Mouse (Mus musculus) embryonic facial prominence, embryonic 14.5 days (tissue): ENCODE data around the gene Cdc42ep3. TPM values are rescaled to one million over a fixed set of nuclear protein-coding genes. Genes with fewer than 3 reads are reported as not detected.

Source experiments
- ATAC-seq: fragments of 200-750 bp; cut with Nextera tagmentation; 2 replicates; pipeline ENCODE4 v1.8.0; 2017; ENCODE audit warnings: low read depth, moderate number of reproducible peaks, moderate TSS enrichment
- DNase-seq: peaks from one replicate; pipeline ENCODE4 v3.0.0-alpha.2; 2015; ENCODE audit warnings: low spot score
- H3K27ac ChIP-seq: fragments of 300-500 bp; sonication (generic); replicated peaks from 2 replicates; pipeline ENCODE4 v1.5.1; 2014; ENCODE audit warnings: low read depth, mild to moderate bottlenecking, low read length, moderate library complexity
- H3K27me3 ChIP-seq: fragments of 300-500 bp; sonication (generic); replicated peaks from 2 replicates; pipeline ENCODE4 v1.6.1; 2014; ENCODE audit warnings: low read length; ENCODE audit not compliant: control insufficient read depth, insufficient read depth
- H3K36me3 ChIP-seq: fragments of 300-500 bp; sonication (generic); 2 replicates; pipeline ENCODE4 v1.6.1; 2014; ENCODE audit warnings: low read length, mixed read lengths; ENCODE audit not compliant: control insufficient read depth, insufficient read depth
- H3K4me1 ChIP-seq: fragments of 300-500 bp; sonication (generic); 2 replicates; pipeline ENCODE4 v1.6.1; 2014; ENCODE audit warnings: antibody characterized with exemption, low read length; ENCODE audit not compliant: control insufficient read depth, insufficient read depth
- H3K4me2 ChIP-seq: fragments of 300-500 bp; sonication (generic); 2 replicates; pipeline ENCODE4 v1.6.1; 2014; ENCODE audit warnings: low read depth, mild to moderate bottlenecking, low read length, moderate library complexity, mixed read lengths
- H3K4me3 ChIP-seq: fragments of 300-500 bp; sonication (generic); 2 replicates; pipeline ENCODE4 v1.5.1; 2014; ENCODE audit warnings: low read depth, mild to moderate bottlenecking, low read length
- H3K9ac ChIP-seq: fragments of 300-500 bp; sonication (generic); 2 replicates; pipeline ENCODE4 v1.6.1; 2014; ENCODE audit warnings: low read depth, mild to moderate bottlenecking, low read length, moderate library complexity, mixed read lengths
- H3K9me3 ChIP-seq: fragments of 300-500 bp; sonication (generic); 2 replicates; pipeline ENCODE4 v1.6.1; 2016; ENCODE audit warnings: low read length; ENCODE audit not compliant: control insufficient read depth
- WGBS: fragments of 180-500 bp; shearing (Covaris S2); extraction: QIAGEN DNeasy Blood & Tissue Kit; methylation state at CpG from one replicate; pipeline ENCODE4 v1.1.7; 2014; 5-methylcytosine and 5-hydroxymethylcytosine counted together
- polyA plus RNA-seq: library from polyadenylated mRNA; unstranded; fragments of >200 nt; fragmentation: Nextera tagmentation; extraction: Ambion mirVana; gene quantifications from 2 replicates; pipeline ENCODE4 v1.2.1, GENCODE M21; 2014

Gene Cdc42ep3
- polyA plus RNA-seq, 1 experiment from 2014 or later = 68.8 TPM

GRCm38 (mm10) chr17:79349371-79349770 is 5.5 kb downstream of the Cdc42ep3 start:
- Histone ChIP-seq H3K36me3 (no peaks in the 10 kb centered on the region; the same call in 1 of the 2 replicates), H3K9ac (0 out of 2 replicates have a peak overlapping the region, but pooled peaks have one; percentile 10), H3K4me2 (no peak overlapping the region), H3K4me3 (no peak overlapping the region), H3K9me3 (no peaks in the 10 kb centered on the region), H3K4me1 (peaks cover 34% of the 10 kb centered on the region), H3K27me3 (no peaks in the 10 kb centered on the region), H3K27ac (no peak overlapping the region)
- 71% methylated on average over 4 of the region's 4 CpGs for WGBS
- ATAC-seq (no peak), DNase-seq (no peak)

GRCm38 (mm10) chr17:79347920-79348589 is 6.8 kb downstream of the Cdc42ep3 start:
- H3K4me1 ChIP-seq = peaks cover 35% of the 10 kb centered on the region
- no peak overlapping the region for H3K27ac ChIP-seq
- no peak overlapping the region for H3K9ac ChIP-seq
- H3K27me3 ChIP-seq = no peaks in the 10 kb centered on the region
- 63% methylated on average over 7 of the region's 7 CpGs for WGBS
- H3K4me3 ChIP-seq = no peak overlapping the region
- ATAC-seq (no peak), DNase-seq (no peak)
- H3K9me3 ChIP-seq = no peaks in the 10 kb centered on the region
- no peak overlapping the region for H3K4me2 ChIP-seq
- no peaks in the 10 kb centered on the region; the same call in 1 of the 2 replicates for H3K36me3 ChIP-seq

DNA sequence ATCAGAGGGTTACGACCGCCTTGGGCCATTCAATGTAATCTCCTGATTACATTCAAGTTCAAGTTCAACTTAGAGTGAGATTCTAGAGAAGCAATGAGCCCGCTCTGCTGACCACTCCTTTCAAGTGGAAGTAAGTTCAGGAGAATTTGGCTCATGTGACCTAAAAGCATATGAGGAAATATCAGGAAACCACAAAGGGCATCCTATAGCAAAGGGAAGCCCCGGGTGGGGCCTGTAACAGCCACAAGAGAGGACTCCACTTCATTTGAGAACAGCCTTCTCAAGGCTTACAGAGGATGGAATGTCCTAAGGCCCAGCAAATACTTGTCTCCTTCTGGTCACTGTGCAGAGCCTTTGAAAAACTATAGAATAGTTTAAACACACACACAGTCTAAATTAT is 7.6 kb downstream of the Cdc42ep3 start:
- H3K27me3 ChIP-seq = no peaks in the 10 kb centered on the region
- no peak for ATAC-seq
- no peak overlapping the region for H3K27ac ChIP-seq
- H3K9me3 ChIP-seq = no peaks in the 10 kb centered on the region
- no peak overlapping the region for H3K4me2 ChIP-seq
- H3K4me1 ChIP-seq = peaks cover 31% of the 10 kb centered on the region
- H3K4me3 ChIP-seq = no peak overlapping the region
- no peak overlapping the region for H3K9ac ChIP-seq
- no peaks in the 10 kb centered on the region; the same call in 1 of the 2 replicates for H3K36me3 ChIP-seq
- 86% methylated on average over 4 of the region's 4 CpGs for WGBS
- DNase-seq = no peak

DNA sequence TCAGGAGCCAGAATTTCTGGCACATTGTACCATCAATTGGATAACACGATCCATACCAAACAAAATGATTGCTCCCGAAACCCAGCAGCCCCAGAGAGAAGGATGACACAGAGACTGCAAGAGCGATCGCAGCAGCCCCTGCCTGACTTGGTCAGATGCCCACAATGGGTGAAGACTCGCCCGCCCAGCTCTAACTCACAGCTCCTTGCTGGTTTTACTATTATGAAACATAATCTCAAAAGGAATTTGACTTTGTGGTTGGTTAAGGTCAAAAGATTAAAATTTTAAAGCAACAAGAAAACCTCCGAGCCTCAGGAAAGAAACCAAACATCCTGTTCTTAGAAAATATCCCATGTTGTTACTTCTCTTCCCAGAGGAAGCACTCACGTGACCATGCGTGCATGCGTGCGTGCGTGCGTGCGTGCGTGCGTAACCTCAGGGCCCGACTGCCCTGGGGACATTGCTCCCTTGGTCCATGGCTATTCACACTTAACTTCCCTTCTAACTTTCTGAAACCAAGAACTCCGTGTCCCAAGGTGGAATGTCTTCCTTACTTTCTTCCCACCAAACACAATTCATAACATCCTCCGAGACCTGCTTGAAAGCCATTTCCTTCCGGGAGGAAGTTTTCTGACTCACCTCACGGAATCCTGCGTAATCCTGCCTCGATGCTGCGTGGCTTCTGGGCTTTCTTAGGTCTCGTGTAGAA is 9.7 kb downstream of the Cdc42ep3 start:
- WGBS = 80% methylated on average over 25 of the region's 25 CpGs
- no peaks in the 10 kb centered on the region; the same call in 1 of the 2 replicates for H3K36me3 ChIP-seq
- no peaks in the 10 kb centered on the region for H3K9me3 ChIP-seq
- no peak overlapping the region for H3K4me3 ChIP-seq
- H3K9ac ChIP-seq = no peak overlapping the region
- H3K4me2 ChIP-seq = no peak overlapping the region
- no peak for ATAC-seq
- no peak for DNase-seq
- H3K4me1 ChIP-seq = peaks cover 30% of the 10 kb centered on the region
- H3K27me3 ChIP-seq = no peaks in the 10 kb centered on the region
- no peak overlapping the region for H3K27ac ChIP-seq

- H3K27ac ChIP-seq = no peak overlapping the region
- 66% methylated on average over 5 of the region's 5 CpGs for WGBS
- no peaks in the 10 kb centered on the region for H3K27me3 ChIP-seq
- no peak overlapping the region for H3K4me3 ChIP-seq
- H3K9me3 ChIP-seq = no peaks in the 10 kb centered on the region
- H3K4me1 ChIP-seq = peaks cover 23% of the 10 kb centered on the region
- DNase-seq = no peak
- ATAC-seq = no peak
- peaks cover 4% of the 10 kb centered on the region; the same call in 1 of the 2 replicates for H3K36me3 ChIP-seq
- H3K9ac ChIP-seq = no peak overlapping the region
- no peak overlapping the region for H3K4me2 ChIP-seq
Measured at GRCm38 (mm10) chr17:79343334-79343946, 11.5 kb downstream of the Cdc42ep3 start.

GRCm38 (mm10) chr17:79342639-79343333 is 12.1 kb downstream of the Cdc42ep3 start:
- no peak overlapping the region for H3K27ac ChIP-seq
- H3K4me1 ChIP-seq = peaks cover 16% of the 10 kb centered on the region

GRCm38 (mm10) chr17:79341946-79342470 is 12.9 kb downstream of the Cdc42ep3 start:
- DNase-seq (no peak), ATAC-seq (no peak)
- H3K4me1 ChIP-seq = peaks cover 14% of the 10 kb centered on the region
- 73% methylated on average over 7 of the region's 7 CpGs for WGBS
- H3K4me3 ChIP-seq = no peak overlapping the region
- H3K27me3 ChIP-seq = no peaks in the 10 kb centered on the region
- H3K4me2 ChIP-seq = no peak overlapping the region
- no peak overlapping the region for H3K27ac ChIP-seq
- no peaks in the 10 kb centered on the region for H3K9me3 ChIP-seq
- peaks cover 4% of the 10 kb centered on the region; the same call in 1 of the 2 replicates for H3K36me3 ChIP-seq
- H3K9ac ChIP-seq = no peak overlapping the region

More at GRCm38 (mm10) chr17:79342639-79343333, 12.1 kb downstream of the Cdc42ep3 start:
- Histone ChIP-seq H3K9ac (no peak overlapping the region), H3K27me3 (no peaks in the 10 kb centered on the region), H3K36me3 (peaks cover 4% of the 10 kb centered on the region; the same call in 1 of the 2 replicates), H3K9me3 (no peaks in the 10 kb centered on the region), H3K4me3 (no peak overlapping the region), H3K4me2 (no peak overlapping the region)
- DNase-seq (no peak), ATAC-seq (peak; percentile 34; the same call in 1 of the 2 replicates)
- WGBS = 55% methylated on average over 3 of the region's 3 CpGs

DNA sequence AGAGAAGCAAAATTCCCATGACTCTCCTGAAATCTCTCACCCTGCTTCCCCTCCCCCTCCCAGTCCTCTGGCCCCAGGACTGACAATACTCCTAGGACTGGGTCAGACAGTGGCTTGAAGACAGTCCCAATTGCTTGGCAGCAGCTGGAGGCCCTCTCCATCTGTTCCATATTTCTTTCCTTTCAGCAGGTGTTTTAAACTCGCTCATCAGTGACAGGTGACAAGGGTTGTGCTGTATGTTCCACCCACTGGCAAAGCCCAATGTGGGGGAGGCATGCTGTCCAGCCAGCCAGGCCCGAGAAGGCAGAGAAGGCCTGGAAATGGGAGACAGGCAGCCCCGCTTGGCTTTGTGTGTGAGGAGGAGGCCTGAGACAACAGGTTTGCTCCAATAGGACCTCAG is 17.4 kb downstream of the Cdc42ep3 start:
- ATAC-seq = no peak
- 75% methylated on average over 3 of the region's 3 CpGs for WGBS
- DNase-seq = no peak
- no peaks in the 10 kb centered on the region for H3K27me3 ChIP-seq
- no peak overlapping the region for H3K9ac ChIP-seq
- no peak overlapping the region for H3K27ac ChIP-seq
- H3K4me2 ChIP-seq = no peak overlapping the region
- H3K36me3 ChIP-seq = peaks cover 32% of the 10 kb centered on the region
- no peak overlapping the region for H3K4me3 ChIP-seq
- no peaks in the 10 kb centered on the region for H3K4me1 ChIP-seq
- no peaks in the 10 kb centered on the region for H3K9me3 ChIP-seq
